In the genomic region with DNA sequence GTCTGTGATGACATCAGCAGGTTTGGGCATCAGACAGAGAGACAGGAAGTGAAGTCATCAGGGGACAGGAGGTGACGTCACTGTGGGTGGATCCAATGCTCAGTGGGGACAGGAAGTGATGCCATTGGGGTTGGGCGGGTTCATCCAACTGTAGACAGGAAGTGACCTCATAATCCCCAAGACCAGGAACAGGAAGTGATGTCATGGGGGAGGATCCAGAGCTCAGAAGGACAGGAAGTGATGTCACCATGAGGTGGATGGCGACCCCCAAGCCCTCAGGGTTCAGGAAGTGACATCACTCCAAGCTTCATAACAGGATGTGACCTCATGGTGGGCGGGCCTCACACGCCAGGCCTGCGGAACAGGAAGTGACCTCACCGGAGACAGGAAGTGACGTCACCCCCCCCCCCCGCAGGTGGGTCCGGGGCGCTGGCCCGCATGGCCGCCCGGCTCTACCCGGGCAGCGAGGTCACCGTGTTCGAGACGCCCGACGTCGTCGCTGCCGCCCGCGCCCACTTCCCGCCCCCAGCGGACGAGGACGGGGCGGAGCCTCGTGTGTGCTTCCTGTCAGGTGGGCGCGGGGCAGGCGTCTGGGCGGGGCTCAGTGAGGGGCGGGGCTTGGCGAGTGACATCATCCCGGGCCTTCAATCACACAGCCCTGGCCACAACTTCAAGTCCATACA, we compare ENCODE assay signal across 11 mouse cellular contexts. TPM values are rescaled to one million over a fixed set of nuclear protein-coding genes. Genes with fewer than 3 reads are reported as not detected.
DNase-seq lines count a peak whose midpoint lies in the region; ATAC-seq lines count a peak whose summit lies in the region.
"Had no signal": no experiment of that assay in that cellular context is flagged by ENCODE, and none has a peak within 500 bp of the region (broad histone marks: within the 10 kb centered on the region; RNA-seq: fewer than 3 reads in every experiment).

No protein-coding gene starts in this region.

- 95% methylated on average over 38 of the region's 39 CpGs for whole genome bisulfite sequencing in hindbrain, embryonic 12.5 days
- 98% methylated on average over 36 of the region's 39 CpGs for WGBS in hindbrain, embryonic 16.5 days
- WGBS in forebrain, embryonic 14.5 days: 95% methylated on average over 36 of the region's 39 CpGs
- WGBS in midbrain, embryonic 14.5 days: 97% methylated on average over 38 of the region's 39 CpGs

- no peak for DNase-seq in forebrain, embryonic 14.5 days (ENCODE audit: low spot score)
- peak; percentile 22 for DNase-seq in midbrain, embryonic 14.5 days
- no peak for DNase-seq in natural killer cell, adult 2 months (ENCODE audit: low spot score in 2 of 2)
- DNase-seq in urinary bladder, postnatal 25 days (ENCODE audit: low spot score): no peak
- DNase-seq in right cerebral cortex, adult 2 months (ENCODE audit: low spot score in 2 of 2): no peak
- DNase-seq: adrenal gland, adult 8-10 months; lung, adult 18-20 months had no signal

- peaks cover 37% of the 10 kb centered on the region for H3K36me3 ChIP-seq in hindbrain, embryonic 12.5 days
- peaks cover 15% of the 10 kb centered on the region for H3K36me3 ChIP-seq in hindbrain, embryonic 16.5 days (ENCODE audit: control insufficient read depth, insufficient read depth, low read length)
- 0 out of 2 replicates have a peak, but pooled peaks cover 9% of the 10 kb centered on the region for H3K36me3 ChIP-seq in forebrain, embryonic 14.5 days (ENCODE audit: control insufficient read depth, insufficient read depth, low read length)
- H3K36me3 ChIP-seq in midbrain, embryonic 14.5 days (ENCODE audit: control insufficient read depth, insufficient read depth, low read length): peaks cover 13% of the 10 kb centered on the region; the same call in 1 of the 2 replicates

- no peak overlapping the region for H3K27ac ChIP-seq in hindbrain, embryonic 12.5 days
- H3K27ac ChIP-seq in hindbrain, embryonic 16.5 days (ENCODE audit: low read depth, low read length): no peak overlapping the region
- no peak overlapping the region for H3K27ac ChIP-seq in forebrain, embryonic 14.5 days (ENCODE audit: low read depth, low read length)
- H3K27ac ChIP-seq in midbrain, embryonic 14.5 days (replicated peaks; ENCODE audit: low read depth, low read length): no peak overlapping the region

- no peak overlapping the region for H3K4me3 ChIP-seq in hindbrain, embryonic 12.5 days
- H3K4me3 ChIP-seq in hindbrain, embryonic 16.5 days (ENCODE audit: low read length): no peak overlapping the region
- H3K4me3 ChIP-seq in forebrain, embryonic 14.5 days (ENCODE audit: low read depth, low read length): no peak overlapping the region
- no peak overlapping the region for H3K4me3 ChIP-seq in midbrain, embryonic 14.5 days (replicated peaks; ENCODE audit: low read depth, low read length)

- H3K4me2 ChIP-seq in hindbrain, embryonic 12.5 days (replicated peaks): no peak overlapping the region
- no peak overlapping the region for H3K4me2 ChIP-seq in hindbrain, embryonic 16.5 days (ENCODE audit: low read length)
- H3K4me2 ChIP-seq in forebrain, embryonic 14.5 days (ENCODE audit: low read length): no peak overlapping the region
- no peak overlapping the region for H3K4me2 ChIP-seq in midbrain, embryonic 14.5 days (ENCODE audit: low read length)

- peaks cover 53% of the 10 kb centered on the region for H3K9me3 ChIP-seq in hindbrain, embryonic 12.5 days (replicated peaks)
- peaks cover 48% of the 10 kb centered on the region for H3K9me3 ChIP-seq in hindbrain, embryonic 16.5 days (ENCODE audit: control insufficient read depth, low read length)
- peaks cover 47% of the 10 kb centered on the region for H3K9me3 ChIP-seq in forebrain, embryonic 14.5 days (replicated peaks; ENCODE audit: control insufficient read depth, low read length)
- peaks cover 48% of the 10 kb centered on the region for H3K9me3 ChIP-seq in midbrain, embryonic 14.5 days (ENCODE audit: control insufficient read depth, low read length)

- no peak overlapping the region for H3K9ac ChIP-seq in hindbrain, embryonic 12.5 days
- H3K9ac ChIP-seq in hindbrain, embryonic 16.5 days (ENCODE audit: low read depth, low read length): no peak overlapping the region
- no peak overlapping the region for H3K9ac ChIP-seq in forebrain, embryonic 14.5 days (ENCODE audit: low read length)
- no peak overlapping the region for H3K9ac ChIP-seq in midbrain, embryonic 14.5 days (replicated peaks; ENCODE audit: low read length)

- no peaks in the 10 kb centered on the region for H3K4me1 ChIP-seq in hindbrain, embryonic 12.5 days
- H3K4me1 ChIP-seq in hindbrain, embryonic 16.5 days (ENCODE audit: control insufficient read depth, insufficient read depth, low read depth, low read length): no peaks in the 10 kb centered on the region
- H3K4me1 ChIP-seq in forebrain, embryonic 14.5 days (ENCODE audit: control insufficient read depth, insufficient read depth, low read length): no peaks in the 10 kb centered on the region
- no peaks in the 10 kb centered on the region for H3K4me1 ChIP-seq in midbrain, embryonic 14.5 days (ENCODE audit: control insufficient read depth, insufficient read depth, low read length)

- ATAC-seq in hindbrain, embryonic 12.5 days (ENCODE audit: low FRiP score): peak; percentile 39; the same call in 1 of the 2 replicates
- ATAC-seq in hindbrain, embryonic 16.5 days: no peak
- ATAC-seq in CD4-positive, CD25-positive, alpha-beta regulatory T cell, adult 4 months: peak; percentile 42
- peak; percentile 33; the same call in 1 of the 2 replicates for ATAC-seq in forebrain, embryonic 14.5 days
- ATAC-seq in midbrain, embryonic 14.5 days (ENCODE audit: low FRiP score, low TSS enrichment): peak; percentile 33; the same call in 1 of the 2 replicates

- no peaks in the 10 kb centered on the region for H3K27me3 ChIP-seq in hindbrain, embryonic 12.5 days
- H3K27me3 ChIP-seq in hindbrain, embryonic 16.5 days (replicated peaks; ENCODE audit: control insufficient read depth, insufficient read depth, low read length): no peaks in the 10 kb centered on the region
- no peaks in the 10 kb centered on the region for H3K27me3 ChIP-seq in forebrain, embryonic 14.5 days (replicated peaks; ENCODE audit: control insufficient read depth, insufficient read depth, low read length)
- no peaks in the 10 kb centered on the region for H3K27me3 ChIP-seq in midbrain, embryonic 14.5 days (ENCODE audit: control insufficient read depth, insufficient read depth, low read length)

RNA-seq across cellular contexts. Expression of gene Asmt, which starts 3.6 kb away (rescaled TPM):
- polyA plus RNA-seq in hindbrain, embryonic 12.5 days (2016; fragmentation: Nextera tagmentation; extraction: Ambion mirVana): not detected in 2 replicates
- not detected in 2 replicates for polyA plus RNA-seq in hindbrain, embryonic 16.5 days (2015; fragmentation: Nextera tagmentation; extraction: Ambion mirVana)
- polyA plus RNA-seq in CD4-positive, CD25-positive, alpha-beta regulatory T cell, adult 4 months (2017; shearing (Covaris generic)): not detected
- not detected in 2 replicates for polyA plus RNA-seq in forebrain, embryonic 14.5 days (2014; fragmentation: Nextera tagmentation; extraction: Ambion mirVana)
- polyA plus RNA-seq in midbrain, embryonic 14.5 days (2014; fragmentation: Nextera tagmentation; extraction: Ambion mirVana): not detected in 2 replicates
- polyA plus RNA-seq: cortical plate, adult 2 months had no signal
